Mouse (Mus musculus): Measurements from ENCODE around the gene Gas6. TPM values are rescaled to one million over a fixed set of nuclear protein-coding genes. Genes with fewer than 3 reads are reported as not detected.

The Gas6 gene
- 2.8 and 2.9 TPM in 2 replicates for polyA plus RNA-seq (2012; rRNA removed)

GRCm38 (mm10) chr8:13493858-13494631 is at the start of gene Gas6:
Gene Gas6 (minus strand): TSS chr8:13494490.

GRCm38 (mm10) chr8:13434889-13435288 is 59.4 kb downstream of the Gas6 start, which contains the start of gene Tmem255b:
Gene Tmem255b (plus strand): TSS chr8:13435189.

Other genes with a start within 250 kb of the Gas6 start
- gene Adprhl1, start 240.3 kb downstream of the Gas6 start, polyA plus RNA-seq (2012; rRNA removed) = 0.09 TPM in 1 of 2 replicates, not detected in the other
- gene Dcun1d2, start 206.4 kb downstream of the Gas6 start, polyA plus RNA-seq (2012; rRNA removed) = 7.1 and 8.3 TPM in 2 replicates
- gene Tmco3, start 206.3 kb downstream of the Gas6 start, polyA plus RNA-seq (2012; rRNA removed) = 3.6 and 3.7 TPM in 2 replicates
- 98.6 and 119 TPM in 2 replicates for gene Tfdp1, start 155.7 kb downstream of the Gas6 start, polyA plus RNA-seq (2012; rRNA removed)
- gene Atp4b, start 97.7 kb downstream of the Gas6 start, polyA plus RNA-seq (2012; rRNA removed) = not detected in 2 replicates
- 0.01 and 0.02 TPM in 2 replicates for gene Grk1, start 89.4 kb downstream of the Gas6 start, polyA plus RNA-seq (2012; rRNA removed)
- not detected in 2 replicates for gene Tmem255b, start 59.3 kb downstream of the Gas6 start, polyA plus RNA-seq (2012; rRNA removed)
- gene 1700029H14Rik, start 68.0 kb upstream of the Gas6 start, polyA plus RNA-seq (2012; rRNA removed) = 0.01 TPM in 1 of 2 replicates, not detected in the other
- gene Rasa3, start 183.1 kb upstream of the Gas6 start, polyA plus RNA-seq (2012; rRNA removed) = 10.8 and 11.9 TPM in 2 replicates
- 0.05 and 0.07 TPM in 2 replicates for gene Cfap97d2, start 211.4 kb upstream of the Gas6 start, polyA plus RNA-seq (2012; rRNA removed)

All from liver, embryonic 14 days (tissue).